Mouse (Mus musculus): ENCODE results near the gene Slc11a1.

GRCm38 (mm10) chr1:74362325-74363229, 12.4 kb upstream of the Slc11a1 start:
- TF ChIP-seq POLR2A (IDR thresholded peaks at IDR 0.05; ENCODE audit: insufficient read length, low read depth), result no peak
- no peak for TF ChIP-seq TCF3 (IDR thresholded peaks at IDR 0.05; ENCODE audit: insufficient read length, low read depth)
- TF ChIP-seq POLR2AphosphoS2 (IDR thresholded peaks at IDR 0.05; ENCODE audit: insufficient read length, low read depth), result no peak
- TF ChIP-seq USF1 (IDR thresholded peaks at IDR 0.05; ENCODE audit: low read depth), result no peak
- no peak for TF ChIP-seq CEBPB (IDR thresholded peaks at IDR 0.05; ENCODE audit: insufficient read depth, poor library complexity, severe bottlenecking)
- no peak for TF ChIP-seq E2F4 (IDR thresholded peaks at IDR 0.05; ENCODE audit: insufficient read depth)
- TF ChIP-seq MAX (IDR thresholded peaks at IDR 0.05; ENCODE audit: low read depth), result no peak

Measured in myocyte (in vitro differentiated cells).